Mouse (Mus musculus) embryonic fibroblast, embryonic 13.5 days (primary cell): ENCODE data around the gene Hmga1b. TPM values are rescaled to one million over a fixed set of nuclear protein-coding genes. Genes with fewer than 3 reads are reported as not detected.
A peak's percentile ranks its signal among the peaks of the same experiment; 100 is the strongest.
"Not testable (repeated sequence)": the region's sequence is repeated elsewhere in the genome, so short reads cannot be mapped to it uniquely, and the experiment has no call there.

ENCODE experiments used
- H3K27ac ChIP-seq: 2 replicates; pipeline ENCODE4 v1.5.1; 2012; ENCODE audit warnings: low read length, control low read depth, inconsistent platforms; ENCODE audit not compliant: insufficient read depth
- H3K4me1 ChIP-seq: 2 replicates; pipeline ENCODE4 v1.6.1; 2011; ENCODE audit warnings: low read length; ENCODE audit not compliant: control insufficient read depth, insufficient read depth
- H3K4me3 ChIP-seq: 2 replicates; pipeline ENCODE4 v1.5.1; 2011; ENCODE audit warnings: mild to moderate bottlenecking, control low read depth, low read length; ENCODE audit not compliant: insufficient read depth
- CTCF ChIP-seq: IDR thresholded peaks from 2 replicates; pipeline ENCODE4 v1.5.1; 2011; ENCODE audit warnings: mild to moderate bottlenecking, control low read depth, low read length, moderate library complexity, borderline replicate concordance; ENCODE audit not compliant: insufficient read depth
- POLR2A ChIP-seq: IDR thresholded peaks from 2 replicates; pipeline ENCODE4 v1.6.1; 2011; ENCODE audit warnings: low read depth, mild to moderate bottlenecking, control low read depth, low read length, moderate library complexity
- polyA plus RNA-seq: library from polyadenylated mRNA; stranded (reverse); fragments of >200 nt; gene quantifications from 2 replicates; pipeline ENCODE4 v1.2.4, GENCODE M21; 2011; ENCODE audit warnings: low read depth; ENCODE audit not compliant: missing spikeins, insufficient read length

The Hmga1b gene
- polyA plus RNA-seq, result 1.3 and 15.2 TPM in 2 replicates

DNA sequence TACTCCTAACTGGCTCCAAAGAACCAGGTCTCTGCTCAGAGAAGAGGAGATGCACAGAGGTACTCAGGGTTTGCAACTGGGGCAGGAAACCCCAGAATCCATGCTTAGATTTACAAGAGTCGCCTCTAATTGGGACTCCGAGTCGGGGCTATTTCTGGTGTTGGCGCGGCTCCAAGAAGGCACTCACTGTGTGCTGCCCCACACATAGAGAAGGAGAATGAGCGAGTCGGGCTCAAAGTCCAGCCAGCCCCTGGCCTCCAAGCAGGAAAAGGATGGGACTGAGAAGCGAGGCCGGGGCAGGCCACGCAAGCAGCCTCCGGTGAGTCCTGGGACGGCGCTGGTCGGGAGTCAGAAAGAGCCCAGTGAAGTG, at the start of gene Hmga1b:
Gene Hmga1b (plus strand): TSS at position 123 of the 370 bp plus-strand sequence.
- not testable (repeated sequence) for H3K27ac ChIP-seq, H3K4me3 ChIP-seq, H3K4me1 ChIP-seq

- Histone ChIP-seq H3K27ac (no peak within 1 kb of the TSS), H3K4me1 (0 out of 2 replicates have a peak, but pooled peaks cover 2% of the 10 kb centered on the region), H3K4me3 (peak within 1 kb of the TSS; percentile 57)
- TF ChIP-seq POLR2A (peak; percentile 80), CTCF (no peak)
These were observed 48.7 kb upstream of the Hmga1b start, which contains the start of the genes Cenpx and Lrrc45 for GRCm38 (mm10) chr11:120713580-120714518. Cenpx (minus strand) TSS chr11:120713738. Lrrc45 (plus strand) TSS chr11:120713925.

DNA sequence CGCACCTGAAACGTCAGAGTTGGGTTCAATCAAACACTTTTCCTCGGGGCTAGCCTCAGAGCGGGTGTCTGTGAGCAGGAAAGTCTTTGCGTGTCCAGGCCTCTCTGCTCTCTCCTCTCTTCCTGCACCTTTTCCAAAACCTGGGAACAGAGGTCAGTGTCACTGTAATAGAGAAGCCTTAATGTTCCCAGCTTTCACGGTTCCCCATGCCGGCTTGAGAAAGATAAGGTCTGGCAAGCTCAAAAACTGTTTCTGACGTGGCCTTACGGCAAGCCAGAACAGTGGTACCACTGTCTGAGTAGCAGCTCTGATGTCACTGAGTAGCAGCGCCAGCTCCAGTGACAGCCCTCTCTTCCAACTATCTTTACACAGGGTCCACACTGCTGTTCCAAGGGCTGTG, 48.0 kb upstream of the Hmga1b start:
- H3K4me3 ChIP-seq, result peak overlapping the region; percentile 57
- no peak overlapping the region for H3K27ac ChIP-seq
- TF ChIP-seq POLR2A (no peak), CTCF (no peak)
- H3K4me1 ChIP-seq, result 0 out of 2 replicates have a peak, but pooled peaks cover 2% of the 10 kb centered on the region

DNA sequence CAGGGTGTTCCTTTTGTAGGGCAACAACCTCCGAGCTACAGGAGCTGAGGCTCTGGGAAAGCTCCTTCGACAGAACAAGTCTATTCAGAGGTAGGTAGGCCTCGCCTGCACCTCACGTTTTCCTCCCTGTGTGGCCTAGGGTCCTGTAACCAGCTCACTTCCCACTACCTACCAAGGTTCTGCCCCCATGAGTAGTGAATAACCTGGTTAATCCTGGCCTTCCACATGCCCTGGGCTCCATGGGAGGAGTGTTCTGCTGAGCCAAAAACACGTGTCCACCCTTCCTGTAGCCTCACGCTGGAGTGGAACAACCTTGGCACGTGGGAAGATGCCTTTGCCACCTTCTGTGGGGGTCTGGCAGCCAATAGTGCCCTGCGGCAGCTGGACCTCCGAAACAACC, 47.5 kb upstream of the Hmga1b start:
- no peak overlapping the region for H3K4me3 ChIP-seq
- H3K27ac ChIP-seq, result no peak overlapping the region
- 0 out of 2 replicates have a peak, but pooled peaks cover 2% of the 10 kb centered on the region for H3K4me1 ChIP-seq

DNA sequence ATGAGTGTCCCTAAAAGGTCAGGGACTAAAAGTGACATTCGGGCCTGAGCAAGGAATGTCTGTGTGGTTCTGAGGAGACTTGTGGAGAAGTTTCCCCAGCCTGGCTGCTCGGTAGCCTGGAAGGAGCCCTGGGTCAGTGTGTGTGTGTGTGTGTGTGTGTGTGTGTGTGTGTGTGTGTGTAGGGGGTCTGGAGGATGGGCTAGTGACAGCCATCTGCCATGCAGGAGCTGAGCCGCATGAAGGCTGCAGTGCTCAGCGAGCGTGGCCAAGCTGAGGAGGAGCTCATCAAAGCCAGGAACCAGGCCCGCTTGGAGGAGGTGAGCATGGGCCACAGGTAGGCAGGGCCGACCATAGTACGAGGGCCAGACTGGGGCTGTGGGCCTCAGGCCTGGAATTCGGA, 43.4 kb upstream of the Hmga1b start:
- TF ChIP-seq POLR2A (no peak), CTCF (no peak)
- Histone ChIP-seq H3K4me3 (no peak overlapping the region), H3K27ac (no peak overlapping the region), H3K4me1 (no peaks in the 10 kb centered on the region)

More for the DNA sequence above, 47.5 kb upstream of the Hmga1b start:
- no peak for TF ChIP-seq CTCF
- TF ChIP-seq POLR2A, result no peak

GRCm38 (mm10) chr11:120719841-120720376, 42.7 kb upstream of the Hmga1b start:
- Histone ChIP-seq H3K27ac (no peak overlapping the region), H3K4me3 (no peak overlapping the region), H3K4me1 (no peaks in the 10 kb centered on the region)
- TF ChIP-seq CTCF, result no peak
- no peak for TF ChIP-seq POLR2A

DNA sequence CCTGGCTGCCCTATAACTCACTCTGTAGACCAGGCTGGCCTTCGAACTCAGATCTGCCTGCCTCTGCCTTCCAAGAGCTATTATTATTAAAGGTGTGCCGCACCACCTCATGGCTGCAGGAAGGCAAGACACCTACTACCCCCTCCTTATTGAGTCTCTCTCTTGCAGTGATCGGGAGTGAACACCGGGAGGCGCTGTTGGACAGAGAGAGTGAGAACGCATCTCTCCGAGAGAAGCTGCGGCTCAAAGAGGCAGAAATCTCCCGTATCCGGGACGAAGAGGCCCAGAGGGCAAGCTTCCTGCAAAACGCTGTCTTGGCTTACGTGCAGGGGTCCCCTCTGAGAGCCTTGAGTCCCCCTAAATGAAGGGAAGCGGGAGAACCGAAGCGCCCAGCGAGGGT, 42.1 kb upstream of the Hmga1b start:
- TF ChIP-seq POLR2A (no peak), CTCF (peak; percentile 85)
- H3K27ac ChIP-seq, result no peak overlapping the region
- H3K4me3 ChIP-seq, result no peak overlapping the region
- H3K4me1 ChIP-seq, result no peaks in the 10 kb centered on the region

DNA sequence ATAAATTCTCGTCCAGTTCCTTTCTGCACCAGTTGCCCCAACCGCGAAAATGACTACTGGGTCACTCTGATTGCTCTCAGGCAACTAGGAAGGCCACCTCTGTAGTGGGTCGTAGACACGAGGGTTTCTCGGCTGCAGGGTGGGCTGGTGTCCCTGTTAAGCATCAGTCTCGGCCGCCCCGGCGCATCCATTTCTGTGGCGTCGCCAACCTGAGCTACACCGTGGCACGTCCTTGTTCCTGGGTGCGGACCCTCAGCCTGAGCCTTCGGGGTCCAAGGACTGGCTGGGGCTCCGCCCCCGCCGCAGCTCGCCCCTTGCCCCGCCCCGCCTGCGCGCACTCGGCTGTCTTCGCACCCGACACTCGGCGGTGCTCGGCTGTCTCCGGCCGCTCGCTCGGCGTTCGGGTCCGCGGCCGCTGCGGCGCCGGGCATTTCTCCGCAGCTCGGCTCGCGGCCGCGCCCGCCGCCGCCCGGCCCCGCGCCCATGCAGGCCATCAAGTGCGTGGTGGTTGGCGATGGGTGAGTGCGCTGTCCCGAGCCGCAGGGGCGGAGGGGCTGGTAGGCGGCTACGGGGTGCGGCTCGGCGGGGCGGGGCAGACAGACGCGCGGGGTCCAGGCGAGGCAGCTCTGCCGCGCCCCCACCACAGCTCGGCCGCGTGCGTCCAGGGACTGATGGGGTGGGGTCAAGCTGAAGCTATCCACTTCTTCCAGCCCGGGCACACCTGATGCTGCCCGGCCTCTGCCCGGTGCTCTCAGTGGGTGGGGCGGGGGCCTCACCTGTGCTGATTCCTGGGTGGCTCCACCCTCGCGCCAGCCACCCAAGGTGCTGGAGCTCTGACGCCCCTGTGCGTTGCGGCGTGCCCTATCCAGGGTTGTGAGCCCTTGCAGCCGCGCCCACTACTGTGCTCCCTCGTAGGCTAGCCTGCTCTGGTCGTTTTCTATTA, 41.2 kb upstream of the Hmga1b start, which contains the start of gene Rac3:
Gene Rac3 (plus strand): TSS at position 347 of the 943 bp plus-strand sequence.
- peak within 1 kb of the TSS; percentile 25 for H3K4me3 ChIP-seq
- H3K27ac ChIP-seq, result no peak within 1 kb of the TSS
- TF ChIP-seq POLR2A (peak; percentile 35; the same call in 1 of the 2 replicates), CTCF (no peak)
- H3K4me1 ChIP-seq, result no peaks in the 10 kb centered on the region

GRCm38 (mm10) chr11:120722067-120722630, 40.4 kb upstream of the Hmga1b start:
- Histone ChIP-seq H3K4me1 (no peaks in the 10 kb centered on the region), H3K4me3 (peak overlapping the region; percentile 25), H3K27ac (no peak overlapping the region)
- no peak; the same call in 1 of the 2 replicates for TF ChIP-seq POLR2A
- TF ChIP-seq CTCF, result no peak

- Histone ChIP-seq H3K27ac (no peak overlapping the region), H3K4me3 (no peak overlapping the region), H3K4me1 (no peaks in the 10 kb centered on the region)
- TF ChIP-seq CTCF (no peak), POLR2A (peak; percentile 36)
These were observed 39.7 kb upstream of the Hmga1b start for GRCm38 (mm10) chr11:120722761-120723382.
